Mouse (Mus musculus) small intestine, adult 2 months (tissue): Measurements from ENCODE around the gene Cd59b. TPM values are rescaled to one million over a fixed set of nuclear protein-coding genes. Genes with fewer than 3 reads are reported as not detected.

Experiments
- H3K27ac ChIP-seq: fragments of 200-500 bp; 2 replicates; pipeline ENCODE4 v1.5.1; 2012; ENCODE audit warnings: low read depth, low read length, control low read depth, inconsistent platforms; ENCODE audit not compliant: insufficient read depth
- H3K27me3 ChIP-seq: fragments of 200-500 bp; 2 replicates; pipeline ENCODE4 v1.6.1; 2012; ENCODE audit warnings: mild to moderate bottlenecking, moderate library complexity, low read length, inconsistent platforms; ENCODE audit not compliant: control insufficient read depth, insufficient read depth
- H3K36me3 ChIP-seq: fragments of 200-500 bp; 2 replicates; pipeline ENCODE4 v1.6.1; 2012; ENCODE audit warnings: mild to moderate bottlenecking, low read length, control low read depth, inconsistent platforms; ENCODE audit not compliant: control insufficient read depth, insufficient read depth
- H3K4me1 ChIP-seq: fragments of 200-500 bp; 2 replicates; pipeline ENCODE4 v1.6.1; 2012; ENCODE audit warnings: low read length, inconsistent platforms, mixed read lengths; ENCODE audit not compliant: control insufficient read depth, insufficient read depth, insufficient read length
- H3K4me3 ChIP-seq: fragments of 200-500 bp; 2 replicates; pipeline ENCODE4 v1.5.1; 2012; ENCODE audit warnings: low read depth, mild to moderate bottlenecking, control low read depth, inconsistent platforms, low read length, moderate library complexity
- CTCF ChIP-seq: fragments of 200-500 bp; IDR thresholded peaks from 2 replicates; pipeline ENCODE4 v1.5.1; 2012; ENCODE audit warnings: low read depth, mild to moderate bottlenecking, control low read depth, inconsistent platforms, low read length, moderate library complexity, mixed read lengths; ENCODE audit not compliant: insufficient replicate concordance, insufficient read length; ENCODE audit errors: extremely low read depth
- POLR2A ChIP-seq: fragments of 200-500 bp; IDR thresholded peaks from 2 replicates; pipeline ENCODE4 v1.6.1; 2012; ENCODE audit warnings: low read depth, mild to moderate bottlenecking, control low read depth, inconsistent platforms, low read length, moderate library complexity
- WGBS: fragments of 180-500 bp; shearing (Covaris S2); methylation state at CpG from one replicate; pipeline ENCODE4 v1.1.7; 2018; 5-methylcytosine and 5-hydroxymethylcytosine counted together
- polyA plus RNA-seq: library from polyadenylated mRNA; depleted of rRNA; stranded (reverse); fragments of >200 nt; gene quantifications from 2 replicates; pipeline ENCODE4 v1.2.3, GENCODE M21; 2012

Gene Cd59b
- polyA plus RNA-seq, 1 experiment, result 0.38 TPM

- Histone ChIP-seq H3K4me3 (no peak overlapping the region), H3K36me3 (no peaks in the 10 kb centered on the region), H3K4me1 (peaks cover 3% of the 10 kb centered on the region), H3K27me3 (peaks cover 6% of the 10 kb centered on the region; the same call in 1 of the 2 replicates), H3K27ac (no peak overlapping the region)
- no peak for TF ChIP-seq CTCF
- no peak for TF ChIP-seq POLR2A
- WGBS, result 79% methylated on average over 1 of the region's 1 CpGs
Observed at GRCm38 (mm10) chr2:104119097-104119496, 49.4 kb downstream of the Cd59b start.

- WGBS, result 74% methylated on average over 6 of the region's 6 CpGs
- H3K4me1 ChIP-seq, result peaks cover 3% of the 10 kb centered on the region
- no peaks in the 10 kb centered on the region for H3K36me3 ChIP-seq
- no peak overlapping the region for H3K4me3 ChIP-seq
- no peak for TF ChIP-seq POLR2A
- no peak for TF ChIP-seq CTCF
- H3K27me3 ChIP-seq, result peaks cover 6% of the 10 kb centered on the region; the same call in 1 of the 2 replicates
- H3K27ac ChIP-seq, result 0 out of 2 replicates have a peak overlapping the region, but pooled peaks have one; percentile 8
Observed at GRCm38 (mm10) chr2:104120312-104120711, 50.7 kb downstream of the Cd59b start.

GRCm38 (mm10) chr2:104121681-104122504 is 52.2 kb downstream of the Cd59b start:
- 54% methylated on average over 8 of the region's 8 CpGs for WGBS
- TF ChIP-seq CTCF (no peak), POLR2A (no peak)
- no peak overlapping the region for H3K27ac ChIP-seq
- H3K27me3 ChIP-seq, result peaks cover 10% of the 10 kb centered on the region
- H3K36me3 ChIP-seq, result no peaks in the 10 kb centered on the region
- H3K4me1 ChIP-seq, result peaks cover 3% of the 10 kb centered on the region
- H3K4me3 ChIP-seq, result peak overlapping the region; percentile 80

GRCm38 (mm10) chr2:104122505-104123378 is 53.1 kb downstream of the Cd59b start, which contains the start of gene A930018P22Rik:
TSS of gene A930018P22Rik (plus strand) at chr2:104122769.
- no peak within 1 kb of the TSS for H3K27ac ChIP-seq

GRCm38 (mm10) chr2:104123540-104123939 is 53.9 kb downstream of the Cd59b start:
- whole genome bisulfite sequencing, result 51% methylated on average over 3 of the region's 3 CpGs
- peaks cover 3% of the 10 kb centered on the region for H3K4me1 ChIP-seq
- H3K4me3 ChIP-seq, result no peak overlapping the region
- no peak overlapping the region for H3K27ac ChIP-seq
- H3K27me3 ChIP-seq, result peaks cover 10% of the 10 kb centered on the region
- H3K36me3 ChIP-seq, result no peaks in the 10 kb centered on the region
- TF ChIP-seq POLR2A (no peak), CTCF (no peak)

More at GRCm38 (mm10) chr2:104122505-104123378, 53.1 kb downstream of the Cd59b start, which contains the start of gene A930018P22Rik:
- H3K4me1 ChIP-seq, result peaks cover 3% of the 10 kb centered on the region
- no peaks in the 10 kb centered on the region for H3K36me3 ChIP-seq
- TF ChIP-seq CTCF, result no peak
- TF ChIP-seq POLR2A, result no peak
- WGBS, result 1% methylated on average over 74 of the region's 74 CpGs
- H3K27me3 ChIP-seq, result peaks cover 10% of the 10 kb centered on the region
- H3K4me3 ChIP-seq, result peak within 1 kb of the TSS; percentile 80

- no peak overlapping the region for H3K4me3 ChIP-seq
- H3K27me3 ChIP-seq, result peaks cover 10% of the 10 kb centered on the region
- 82% methylated on average over 5 of the region's 5 CpGs for WGBS
- H3K4me1 ChIP-seq, result peaks cover 3% of the 10 kb centered on the region
- no peaks in the 10 kb centered on the region for H3K36me3 ChIP-seq
- H3K27ac ChIP-seq, result no peak overlapping the region
- TF ChIP-seq CTCF (no peak), POLR2A (no peak)
Observed at GRCm38 (mm10) chr2:104124071-104124470, 54.4 kb downstream of the Cd59b start.
